Comparison of ENCODE assay signal across 31 mouse cellular contexts in genomic region chr5:144070064-144070463, GRCm38 (mm10). TPM values are rescaled to one million over a fixed set of nuclear protein-coding genes. Genes with fewer than 3 reads are reported as not detected.
"Had no signal": no experiment of that assay in that cellular context is flagged by ENCODE, and none has a peak within 500 bp of the region (broad histone marks: within the 10 kb centered on the region; RNA-seq: fewer than 3 reads in every experiment).

No protein-coding gene starts in this region.

- H3K27ac ChIP-seq: embryonic facial prominence, embryonic 10.5 days; embryonic facial prominence, embryonic 12.5 days; embryonic facial prominence, embryonic 13.5 days; embryonic facial prominence, embryonic 15.5 days; forebrain, embryonic 10.5 days; forebrain, embryonic 12.5 days; forebrain, embryonic 13.5 days; forebrain, embryonic 15.5 days; gastrocnemius, adult 2 months; heart, adult 2 months had no signal

- H3K4me3 ChIP-seq: embryonic facial prominence, embryonic 10.5 days; embryonic facial prominence, embryonic 12.5 days; embryonic facial prominence, embryonic 13.5 days; embryonic facial prominence, embryonic 15.5 days; erythroblast, embryonic 14.5 days; forebrain, embryonic 10.5 days; forebrain, embryonic 12.5 days; forebrain, embryonic 13.5 days; forebrain, embryonic 15.5 days; gastrocnemius, adult 2 months; heart, adult 2 months had no signal

- DNase-seq: cerebellum, adult 2 months; cerebellum, adult 8-10 months; cerebellum, adult 9-10 months; cerebellum, adult 9-11 months; cerebellum, postnatal 10 days; cerebellum, postnatal 25 days; cerebellum, postnatal 36 days; embryo, embryonic 11 days; forebrain, postnatal 0 days; gastrocnemius, adult 2 months; gastrocnemius, postnatal 10 days; gastrocnemius, postnatal 14 days; gastrocnemius, postnatal 25 days; gastrocnemius, postnatal 36 days; heart, adult 11 months; heart, adult 18-20 months; heart, adult 2 months had no signal

- H3K4me1 ChIP-seq: embryonic facial prominence, embryonic 10.5 days; embryonic facial prominence, embryonic 12.5 days; embryonic facial prominence, embryonic 13.5 days; embryonic facial prominence, embryonic 15.5 days; forebrain, embryonic 10.5 days; forebrain, embryonic 12.5 days; forebrain, embryonic 13.5 days; forebrain, embryonic 15.5 days had no signal

- H3K9me3 ChIP-seq: embryonic facial prominence, embryonic 10.5 days; forebrain, embryonic 12.5 days; forebrain, embryonic 13.5 days; forebrain, embryonic 15.5 days had no signal

- H3K27me3 ChIP-seq: embryonic facial prominence, embryonic 12.5 days; embryonic facial prominence, embryonic 13.5 days; embryonic facial prominence, embryonic 15.5 days; forebrain, embryonic 12.5 days; forebrain, embryonic 13.5 days; forebrain, embryonic 15.5 days had no signal

- ATAC-seq: forebrain, embryonic 13.5 days; forebrain, embryonic 14.5 days; forebrain, embryonic 15.5 days; forebrain, embryonic 16.5 days; forebrain, postnatal 0 days had no signal

- H3K4me2 ChIP-seq: embryonic facial prominence, embryonic 12.5 days; embryonic facial prominence, embryonic 13.5 days; embryonic facial prominence, embryonic 15.5 days; forebrain, embryonic 12.5 days; forebrain, embryonic 13.5 days; forebrain, embryonic 15.5 days had no signal

- H3K36me3 ChIP-seq: embryonic facial prominence, embryonic 10.5 days; embryonic facial prominence, embryonic 12.5 days; embryonic facial prominence, embryonic 13.5 days; embryonic facial prominence, embryonic 15.5 days; forebrain, embryonic 10.5 days; forebrain, embryonic 12.5 days; forebrain, embryonic 15.5 days had no signal

- H3K9ac ChIP-seq: embryonic facial prominence, embryonic 12.5 days; embryonic facial prominence, embryonic 13.5 days; embryonic facial prominence, embryonic 15.5 days; forebrain, embryonic 12.5 days; forebrain, embryonic 13.5 days; forebrain, embryonic 15.5 days; forebrain, postnatal 0 days had no signal

RNA-seq across cellular contexts. Expression of gene Ocm, which starts 43.6 kb away (rescaled TPM):
- polyA plus RNA-seq: cerebellum, adult 2 months; embryonic facial prominence, embryonic 10.5 days; embryonic facial prominence, embryonic 11.5 days; embryonic facial prominence, embryonic 12.5 days; embryonic facial prominence, embryonic 13.5 days; erythroblast, embryonic 14.5 days; forebrain, embryonic 10.5 days; forebrain, embryonic 11.5 days; forebrain, embryonic 12.5 days; forebrain, embryonic 13.5 days; forebrain, embryonic 14.5 days; forebrain, embryonic 15.5 days; forebrain, embryonic 16.5 days; forebrain, postnatal 0 days; gonadal fat pad, adult 2 months; heart, adult 2 months had no signal
